Mouse (Mus musculus): ENCODE measurements at regions not wholly inside any gene's neighbourhood (a gene's known extent, or its start where the extent isn't known, plus 50 kb on each side); places are given as distances from the start of the nearest gene placed in this dataset.
A peak's percentile ranks its signal among the peaks of the same experiment; 100 is the strongest.

DNA sequence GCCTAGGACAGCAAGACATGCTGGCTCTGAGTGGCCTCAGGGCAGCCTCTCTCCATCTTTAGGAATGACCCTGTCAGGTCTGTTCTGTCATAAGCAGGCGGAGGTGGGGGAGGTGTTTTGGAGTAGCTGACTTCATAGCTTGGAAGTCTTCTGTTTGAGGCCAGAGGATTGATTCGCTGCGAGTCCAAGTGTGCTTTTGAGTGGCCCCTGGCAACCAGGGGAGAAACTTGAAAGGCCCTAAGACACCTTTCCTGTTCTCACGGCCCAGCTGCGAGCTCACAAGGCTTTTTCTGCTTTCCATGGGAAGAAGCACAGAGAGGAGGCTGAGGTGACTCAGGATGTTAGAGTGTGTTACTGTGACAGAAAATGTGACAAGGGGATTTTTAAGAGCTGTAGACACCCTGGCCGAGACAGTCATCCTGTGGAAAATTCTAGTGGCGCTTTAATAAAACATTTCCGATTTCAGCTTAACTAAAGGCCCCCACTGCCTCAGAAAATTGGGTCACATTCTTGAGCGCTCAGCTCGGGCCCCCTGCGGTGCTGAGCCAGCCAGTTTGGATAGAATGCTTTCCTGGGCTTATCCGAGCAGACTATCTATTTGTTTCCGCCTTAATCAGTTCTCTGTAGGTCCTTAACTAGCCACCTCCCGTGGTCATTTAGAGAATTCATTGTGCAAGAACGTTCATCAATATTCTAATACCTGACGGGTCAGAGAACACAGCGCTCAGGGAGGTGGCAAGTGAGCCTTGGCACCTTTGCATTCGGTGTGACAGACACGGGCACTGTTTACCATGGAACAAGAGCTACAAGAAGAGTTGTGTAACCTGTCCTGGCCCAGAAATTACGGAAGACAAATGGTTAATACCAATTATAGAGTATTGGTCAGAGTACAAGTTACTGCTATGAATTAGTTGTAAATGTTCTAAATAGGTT is 412.4 kb upstream of the Trpc7 start:
- no peak overlapping the region for H3K27ac ChIP-seq (ENCODE audit: low read length)
- no peaks in the 10 kb centered on the region for H3K27me3 ChIP-seq (ENCODE audit: control insufficient read depth, insufficient read depth, low read depth, low read length)
- no peaks in the 10 kb centered on the region for H3K9me3 ChIP-seq (replicated peaks; ENCODE audit: control insufficient read depth, low read length, poor library complexity, severe bottlenecking)
- H3K36me3 ChIP-seq (ENCODE audit: control insufficient read depth, insufficient read depth, low read length), result no peaks in the 10 kb centered on the region
- ATAC-seq, result no peak
- H3K4me3 ChIP-seq (ENCODE audit: low read depth, low read length), result no peak overlapping the region
- H3K9ac ChIP-seq (ENCODE audit: low read depth, low read length), result no peak overlapping the region
- WGBS, result 13% methylated on average over 20 of the region's 20 CpGs
- peaks cover 7% of the 10 kb centered on the region for H3K4me1 ChIP-seq (ENCODE audit: control insufficient read depth, insufficient read depth, low read length)
- H3K4me2 ChIP-seq (ENCODE audit: low read length), result 0 out of 2 replicates have a peak overlapping the region, but pooled peaks have one; percentile 1

DNA sequence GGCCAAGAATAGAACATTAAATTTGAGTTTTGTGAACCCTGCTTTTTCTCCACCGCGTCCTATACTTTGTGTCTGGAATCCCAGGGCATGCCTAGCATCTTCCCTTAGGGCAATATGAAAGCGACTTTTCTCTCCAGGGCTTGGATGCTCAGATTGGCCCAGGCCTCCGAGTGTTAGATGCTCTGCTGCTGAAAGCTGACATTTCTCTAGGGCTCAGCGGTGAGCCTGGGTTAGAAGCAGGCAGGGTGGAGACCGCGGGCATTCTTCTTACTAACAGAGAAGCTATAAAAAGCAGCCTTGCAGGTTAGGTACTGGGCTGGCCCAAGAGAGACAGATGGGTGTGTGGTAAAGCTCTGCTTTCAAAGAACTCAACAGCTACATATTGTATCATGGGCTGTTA is 409.8 kb upstream of the Trpc7 start:
- H3K4me3 ChIP-seq (ENCODE audit: low read depth, low read length), result no peak overlapping the region
- no peaks in the 10 kb centered on the region for H3K27me3 ChIP-seq (ENCODE audit: control insufficient read depth, insufficient read depth, low read depth, low read length)
- ATAC-seq, result no peak
- H3K27ac ChIP-seq (ENCODE audit: low read length), result no peak overlapping the region
- no peaks in the 10 kb centered on the region for H3K9me3 ChIP-seq (replicated peaks; ENCODE audit: control insufficient read depth, low read length, poor library complexity, severe bottlenecking)
- whole genome bisulfite sequencing, result 94% methylated on average over 7 of the region's 7 CpGs
- H3K4me2 ChIP-seq (ENCODE audit: low read length), result no peak overlapping the region
- H3K9ac ChIP-seq (ENCODE audit: low read depth, low read length), result no peak overlapping the region
- H3K4me1 ChIP-seq (ENCODE audit: control insufficient read depth, insufficient read depth, low read length), result peaks cover 7% of the 10 kb centered on the region
- H3K36me3 ChIP-seq (ENCODE audit: control insufficient read depth, insufficient read depth, low read length), result no peaks in the 10 kb centered on the region

DNA sequence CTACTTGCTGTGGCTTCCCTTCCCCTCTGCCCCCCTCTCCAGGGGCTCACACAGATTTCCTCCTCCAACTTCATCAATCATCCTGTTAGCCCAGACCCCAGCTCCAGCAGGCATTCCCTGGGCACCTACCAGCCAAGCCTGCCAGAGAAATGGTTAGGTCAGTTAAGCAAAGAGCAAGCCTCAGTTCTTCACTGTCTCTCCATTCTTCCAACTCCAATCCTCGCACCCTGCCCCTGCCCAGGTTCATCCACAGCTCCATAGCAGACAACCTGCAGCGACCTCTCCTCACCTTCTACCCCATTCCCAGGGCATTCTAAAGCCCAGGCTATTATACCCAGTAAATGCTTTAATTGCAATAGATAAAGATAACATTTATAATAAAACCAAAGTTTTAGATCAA is 408.0 kb upstream of the Trpc7 start:
- no peak overlapping the region for H3K27ac ChIP-seq (ENCODE audit: low read length)
- 81% methylated on average over 2 of the region's 2 CpGs for WGBS
- no peaks in the 10 kb centered on the region for H3K36me3 ChIP-seq (ENCODE audit: control insufficient read depth, insufficient read depth, low read length)
- peaks cover 7% of the 10 kb centered on the region for H3K4me1 ChIP-seq (ENCODE audit: control insufficient read depth, insufficient read depth, low read length)
- H3K9ac ChIP-seq (ENCODE audit: low read depth, low read length), result no peak overlapping the region
- no peak overlapping the region for H3K4me3 ChIP-seq (ENCODE audit: low read depth, low read length)
- H3K27me3 ChIP-seq (ENCODE audit: control insufficient read depth, insufficient read depth, low read depth, low read length), result no peaks in the 10 kb centered on the region
- H3K9me3 ChIP-seq (replicated peaks; ENCODE audit: control insufficient read depth, low read length, poor library complexity, severe bottlenecking), result no peaks in the 10 kb centered on the region
- no peak overlapping the region for H3K4me2 ChIP-seq (ENCODE audit: low read length)
- ATAC-seq, result no peak

DNA sequence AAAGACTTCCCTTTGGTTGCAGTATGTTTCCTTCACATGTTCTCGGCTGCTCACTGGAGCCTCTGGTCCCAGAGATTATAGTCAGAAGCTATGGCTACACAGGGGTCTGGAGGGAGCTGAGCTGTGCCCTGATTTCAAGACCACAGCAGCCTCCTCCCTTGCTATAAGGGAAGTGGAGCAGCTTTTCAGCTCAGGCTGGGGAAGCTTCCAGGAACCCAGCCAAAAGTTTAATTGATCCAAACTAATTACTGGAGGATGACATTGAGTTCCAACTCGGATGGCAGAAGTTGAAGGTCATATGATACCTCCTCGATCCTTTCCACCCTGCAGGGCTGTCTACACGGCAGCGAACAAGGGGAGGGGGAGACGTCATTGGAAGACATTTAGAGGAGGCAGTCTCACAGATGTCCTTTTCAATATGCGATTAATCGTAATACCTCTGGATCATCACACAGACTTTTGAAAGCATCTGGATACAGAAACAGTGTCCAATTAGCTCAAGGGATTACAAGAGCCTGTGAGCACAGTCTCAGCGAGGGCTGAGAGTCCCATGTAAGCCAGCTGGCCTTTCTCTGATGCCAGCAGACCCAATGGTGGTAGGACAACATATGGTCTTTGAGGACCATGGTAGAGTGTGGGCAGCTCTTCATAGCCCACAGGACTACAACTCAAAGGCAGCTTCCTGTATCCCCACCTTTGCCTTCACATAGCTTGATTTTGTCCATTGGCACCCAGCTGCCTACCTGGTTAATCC is 396.1 kb upstream of the Trpc7 start:
- H3K9ac ChIP-seq (ENCODE audit: low read depth, low read length), result no peak overlapping the region
- H3K27me3 ChIP-seq (ENCODE audit: control insufficient read depth, insufficient read depth, low read depth, low read length), result no peaks in the 10 kb centered on the region
- H3K36me3 ChIP-seq (ENCODE audit: control insufficient read depth, insufficient read depth, low read length), result no peaks in the 10 kb centered on the region
- H3K4me2 ChIP-seq (ENCODE audit: low read length), result no peak overlapping the region
- no peaks in the 10 kb centered on the region for H3K4me1 ChIP-seq (ENCODE audit: control insufficient read depth, insufficient read depth, low read length)
- 66% methylated on average over 9 of the region's 9 CpGs for WGBS
- no peaks in the 10 kb centered on the region for H3K9me3 ChIP-seq (replicated peaks; ENCODE audit: control insufficient read depth, low read length, poor library complexity, severe bottlenecking)
- H3K27ac ChIP-seq (ENCODE audit: low read length), result no peak overlapping the region
- ATAC-seq, result no peak
- no peak overlapping the region for H3K4me3 ChIP-seq (ENCODE audit: low read depth, low read length)

GRCm38 (mm10) chr13:57286168-57286567 is 390.4 kb upstream of the Trpc7 start:
- Histone ChIP-seq H3K27ac (ENCODE audit: low read length) (no peak overlapping the region), H3K9ac (ENCODE audit: low read depth, low read length) (no peak overlapping the region), H3K27me3 (ENCODE audit: control insufficient read depth, insufficient read depth, low read depth, low read length) (no peaks in the 10 kb centered on the region; the same call in 1 of the 2 replicates), H3K4me2 (ENCODE audit: low read length) (no peak overlapping the region), H3K36me3 (ENCODE audit: control insufficient read depth, insufficient read depth, low read length) (no peaks in the 10 kb centered on the region), H3K4me3 (ENCODE audit: low read depth, low read length) (no peak overlapping the region), H3K4me1 (ENCODE audit: control insufficient read depth, insufficient read depth, low read length) (peaks cover 4% of the 10 kb centered on the region; the same call in 1 of the 2 replicates), H3K9me3 (replicated peaks; ENCODE audit: control insufficient read depth, low read length, poor library complexity, severe bottlenecking) (no peaks in the 10 kb centered on the region)
- ATAC-seq, result no peak
- 93% methylated on average over 2 of the region's 2 CpGs for WGBS

- no peak for ATAC-seq
- Histone ChIP-seq H3K4me1 (ENCODE audit: control insufficient read depth, insufficient read depth, low read length) (peaks cover 4% of the 10 kb centered on the region; the same call in 1 of the 2 replicates), H3K9me3 (replicated peaks; ENCODE audit: control insufficient read depth, low read length, poor library complexity, severe bottlenecking) (no peaks in the 10 kb centered on the region), H3K4me3 (ENCODE audit: low read depth, low read length) (no peak overlapping the region), H3K9ac (ENCODE audit: low read depth, low read length) (no peak overlapping the region), H3K36me3 (ENCODE audit: control insufficient read depth, insufficient read depth, low read length) (no peaks in the 10 kb centered on the region), H3K27me3 (ENCODE audit: control insufficient read depth, insufficient read depth, low read depth, low read length) (no peaks in the 10 kb centered on the region; the same call in 1 of the 2 replicates), H3K4me2 (ENCODE audit: low read length) (no peak overlapping the region), H3K27ac (ENCODE audit: low read length) (no peak overlapping the region)
- 72% methylated on average over 8 of the region's 8 CpGs for WGBS
Observed at GRCm38 (mm10) chr13:57282816-57283215, 387.0 kb upstream of the Trpc7 start.

- Histone ChIP-seq H3K36me3 (ENCODE audit: control insufficient read depth, insufficient read depth, low read length) (no peaks in the 10 kb centered on the region), H3K9ac (ENCODE audit: low read depth, low read length) (no peak overlapping the region), H3K4me2 (ENCODE audit: low read length) (no peak overlapping the region), H3K4me1 (ENCODE audit: control insufficient read depth, insufficient read depth, low read length) (peaks cover 4% of the 10 kb centered on the region; the same call in 1 of the 2 replicates), H3K4me3 (ENCODE audit: low read depth, low read length) (no peak overlapping the region), H3K9me3 (replicated peaks; ENCODE audit: control insufficient read depth, low read length, poor library complexity, severe bottlenecking) (no peaks in the 10 kb centered on the region), H3K27ac (ENCODE audit: low read length) (no peak overlapping the region), H3K27me3 (ENCODE audit: control insufficient read depth, insufficient read depth, low read depth, low read length) (no peaks in the 10 kb centered on the region; the same call in 1 of the 2 replicates)
- 58% methylated on average over 24 of the region's 24 CpGs for WGBS
- 0 out of 2 replicates have a peak, but pooled peaks have one; percentile 42 for ATAC-seq
Observed at GRCm38 (mm10) chr13:57281941-57282710, 386.3 kb upstream of the Trpc7 start.

DNA sequence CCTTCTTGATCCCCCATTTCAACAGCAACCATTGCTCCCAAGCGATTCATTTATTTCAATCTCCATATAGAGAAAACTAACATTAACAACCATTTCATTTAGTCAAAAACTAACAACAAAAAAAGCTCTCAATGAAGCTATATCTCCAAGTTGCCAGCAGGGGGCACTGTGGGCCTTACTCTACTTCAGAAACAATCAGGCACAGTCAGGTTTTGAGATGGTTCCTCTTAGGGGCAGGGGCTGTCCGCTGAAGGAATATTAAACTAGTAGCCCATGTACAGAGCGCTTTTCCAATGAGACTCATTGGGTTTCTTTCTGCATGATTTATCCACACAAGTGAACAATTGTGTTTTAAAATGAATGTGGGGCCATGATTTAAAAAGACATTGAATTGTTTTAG is 385.7 kb upstream of the Trpc7 start:
- ATAC-seq, result no peak
- H3K4me1 ChIP-seq (ENCODE audit: control insufficient read depth, insufficient read depth, low read length), result peaks cover 4% of the 10 kb centered on the region; the same call in 1 of the 2 replicates
- WGBS, result 27% methylated on average over 3 of the region's 3 CpGs

More for the DNA sequence above, 385.7 kb upstream of the Trpc7 start:
- H3K9me3 ChIP-seq (replicated peaks; ENCODE audit: control insufficient read depth, low read length, poor library complexity, severe bottlenecking), result no peaks in the 10 kb centered on the region
- no peaks in the 10 kb centered on the region; the same call in 1 of the 2 replicates for H3K27me3 ChIP-seq (ENCODE audit: control insufficient read depth, insufficient read depth, low read depth, low read length)
- no peaks in the 10 kb centered on the region for H3K36me3 ChIP-seq (ENCODE audit: control insufficient read depth, insufficient read depth, low read length)
- H3K4me3 ChIP-seq (ENCODE audit: low read depth, low read length), result no peak overlapping the region
- no peak overlapping the region for H3K4me2 ChIP-seq (ENCODE audit: low read length)
- no peak overlapping the region for H3K27ac ChIP-seq (ENCODE audit: low read length)
- no peak overlapping the region for H3K9ac ChIP-seq (ENCODE audit: low read depth, low read length)
